Mouse (Mus musculus): ENCODE data around the gene Myct1. TPM values are rescaled to one million over a fixed set of nuclear protein-coding genes. Genes with fewer than 3 reads are reported as not detected.
A peak's percentile ranks its signal among the peaks of the same experiment; 100 is the strongest.

Myct1 gene
- 6.1 and 6.6 TPM in 2 replicates for polyA plus RNA-seq (2014; fragmentation: Nextera tagmentation; extraction: Ambion mirVana)

DNA sequence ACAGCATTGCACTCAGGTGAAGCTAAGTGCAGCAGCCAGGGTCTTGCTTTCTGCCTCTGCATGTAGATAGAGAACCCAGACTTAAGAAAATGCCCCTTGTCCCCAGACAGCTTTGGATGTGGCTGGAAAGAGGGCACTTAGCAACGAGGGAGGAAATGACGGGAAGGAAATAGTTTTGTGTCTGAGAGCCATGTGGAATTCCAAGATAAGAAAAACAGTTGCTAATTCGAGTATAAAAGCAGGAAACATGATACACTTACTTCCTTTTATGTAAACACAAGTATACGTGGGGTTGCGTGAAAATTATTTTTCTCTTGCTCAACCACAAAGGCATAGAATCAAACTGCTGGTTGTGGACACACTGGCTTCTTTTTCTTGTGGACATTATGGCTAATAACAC is at the start of gene Myct1:
Gene Myct1 (plus strand): TSS at position 312 of the 400 bp plus-strand sequence.
- Histone ChIP-seq H3K27me3 (ENCODE audit: control insufficient read depth, insufficient read depth, low read length) (no peaks in the 10 kb centered on the region), H3K4me3 (ENCODE audit: low read length) (peak within 1 kb of the TSS; percentile 16), H3K9ac (ENCODE audit: low read depth, low read length) (no peak within 1 kb of the TSS), H3K4me2 (replicated peaks; ENCODE audit: low read depth, low read length) (no peak within 1 kb of the TSS), H3K27ac (ENCODE audit: low read depth, low read length) (no peak within 1 kb of the TSS), H3K36me3 (ENCODE audit: control insufficient read depth, insufficient read depth, low read length) (no peaks in the 10 kb centered on the region), H3K4me1 (ENCODE audit: control insufficient read depth, insufficient read depth, low read length) (no peaks in the 10 kb centered on the region), H3K9me3 (ENCODE audit: control insufficient read depth, low read length) (no peaks in the 10 kb centered on the region)
- no peak for ATAC-seq (ENCODE audit: low FRiP score, low TSS enrichment)
- WGBS = 19% methylated on average over 5 of the region's 5 CpGs

DNA sequence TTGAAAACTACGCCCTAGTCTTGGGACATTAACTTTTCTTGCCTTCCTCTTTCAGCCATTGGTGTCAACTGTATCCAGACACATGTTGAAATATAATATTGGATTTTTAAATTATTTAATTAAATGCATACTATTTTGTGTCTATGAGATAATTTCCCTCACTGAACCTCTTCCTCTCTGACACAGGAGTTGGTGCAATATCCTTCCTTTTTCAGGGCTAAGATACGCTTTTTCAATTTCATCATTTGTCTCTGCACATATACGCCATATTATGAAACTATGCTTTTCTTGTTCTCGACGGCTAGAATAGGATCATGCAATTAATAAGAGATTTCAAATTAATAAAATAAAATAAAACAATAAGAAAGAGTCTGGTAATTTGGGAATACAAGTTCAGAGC is 47.1 kb upstream of the Myct1 start:
- Histone ChIP-seq H3K36me3 (ENCODE audit: control insufficient read depth, insufficient read depth, low read length) (no peaks in the 10 kb centered on the region), H3K9me3 (ENCODE audit: control insufficient read depth, low read length) (no peaks in the 10 kb centered on the region), H3K4me2 (replicated peaks; ENCODE audit: low read depth, low read length) (no peak overlapping the region), H3K4me1 (ENCODE audit: control insufficient read depth, insufficient read depth, low read length) (peaks cover 9% of the 10 kb centered on the region; the same call in 1 of the 2 replicates), H3K27ac (ENCODE audit: low read depth, low read length) (no peak overlapping the region), H3K9ac (ENCODE audit: low read depth, low read length) (no peak overlapping the region), H3K27me3 (ENCODE audit: control insufficient read depth, insufficient read depth, low read length) (peaks cover 3% of the 10 kb centered on the region; the same call in 1 of the 2 replicates), H3K4me3 (ENCODE audit: low read length) (no peak overlapping the region)
- 96% methylated on average over 5 of the region's 5 CpGs for WGBS
- no peak for ATAC-seq (ENCODE audit: low FRiP score, low TSS enrichment)

- H3K4me2 ChIP-seq (replicated peaks; ENCODE audit: low read depth, low read length) = no peak overlapping the region
- 87% methylated on average over 9 of the region's 9 CpGs for WGBS
- H3K4me3 ChIP-seq (ENCODE audit: low read length) = no peak overlapping the region
- peaks cover 3% of the 10 kb centered on the region; the same call in 1 of the 2 replicates for H3K27me3 ChIP-seq (ENCODE audit: control insufficient read depth, insufficient read depth, low read length)
- peaks cover 9% of the 10 kb centered on the region; the same call in 1 of the 2 replicates for H3K4me1 ChIP-seq (ENCODE audit: control insufficient read depth, insufficient read depth, low read length)
- H3K27ac ChIP-seq (ENCODE audit: low read depth, low read length) = no peak overlapping the region
- no peak for ATAC-seq (ENCODE audit: low FRiP score, low TSS enrichment)
- H3K9me3 ChIP-seq (ENCODE audit: control insufficient read depth, low read length) = no peaks in the 10 kb centered on the region
- H3K36me3 ChIP-seq (ENCODE audit: control insufficient read depth, insufficient read depth, low read length) = no peaks in the 10 kb centered on the region
- H3K9ac ChIP-seq (ENCODE audit: low read depth, low read length) = no peak overlapping the region
These were observed 45.8 kb upstream of the Myct1 start for GRCm38 (mm10) chr10:5547769-5548168.

DNA sequence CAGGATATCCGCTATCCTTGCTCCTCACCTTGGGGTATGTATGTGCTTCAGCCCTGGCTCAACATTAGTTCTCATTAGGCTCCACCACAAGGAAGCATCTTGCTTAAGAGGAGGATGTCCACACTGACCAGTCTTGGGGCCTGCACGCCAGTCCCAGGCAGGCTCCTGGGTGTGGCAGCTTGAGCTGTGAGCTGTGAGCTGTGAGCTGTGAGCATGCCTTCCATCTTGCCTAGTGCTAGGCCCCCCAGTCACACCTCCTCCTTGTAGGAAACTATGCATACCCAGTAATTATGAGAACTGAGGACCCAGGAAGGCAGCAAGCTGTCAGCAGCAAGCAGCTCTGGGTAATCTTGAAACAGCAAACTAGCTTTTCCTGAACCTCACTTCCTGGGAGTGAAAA is 44.9 kb upstream of the Myct1 start:
- no peaks in the 10 kb centered on the region for H3K36me3 ChIP-seq (ENCODE audit: control insufficient read depth, insufficient read depth, low read length)
- H3K27ac ChIP-seq (ENCODE audit: low read depth, low read length) = no peak overlapping the region
- no peak for ATAC-seq (ENCODE audit: low FRiP score, low TSS enrichment)
- no peak overlapping the region for H3K4me2 ChIP-seq (replicated peaks; ENCODE audit: low read depth, low read length)
- no peaks in the 10 kb centered on the region for H3K9me3 ChIP-seq (ENCODE audit: control insufficient read depth, low read length)
- no peak overlapping the region for H3K4me3 ChIP-seq (ENCODE audit: low read length)
- WGBS = 88% methylated on average over 2 of the region's 2 CpGs
- H3K4me1 ChIP-seq (ENCODE audit: control insufficient read depth, insufficient read depth, low read length) = peaks cover 9% of the 10 kb centered on the region; the same call in 1 of the 2 replicates
- H3K27me3 ChIP-seq (ENCODE audit: control insufficient read depth, insufficient read depth, low read length) = peaks cover 3% of the 10 kb centered on the region; the same call in 1 of the 2 replicates
- no peak overlapping the region for H3K9ac ChIP-seq (ENCODE audit: low read depth, low read length)

DNA sequence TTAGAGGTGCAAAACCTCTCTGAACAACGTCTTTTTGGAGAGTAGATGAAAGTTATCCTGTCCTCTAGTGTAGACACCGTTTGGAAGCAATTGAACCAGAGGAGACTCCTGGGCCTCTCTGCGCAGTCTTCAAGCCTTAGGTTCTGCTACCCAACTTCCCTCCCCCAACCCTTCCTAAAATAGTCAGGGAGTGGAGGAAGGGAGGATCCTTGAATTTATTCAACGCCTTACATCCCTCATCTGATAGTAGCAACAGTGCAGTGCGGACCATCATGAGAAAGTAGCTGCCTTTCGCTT is 43.8 kb upstream of the Myct1 start:
- ATAC-seq (ENCODE audit: low FRiP score, low TSS enrichment) = peak; percentile 32; the same call in 1 of the 2 replicates
- no peak overlapping the region for H3K27ac ChIP-seq (ENCODE audit: low read depth, low read length)
- peak overlapping the region; percentile 50 for H3K4me3 ChIP-seq (ENCODE audit: low read length)
- peaks cover 3% of the 10 kb centered on the region; the same call in 1 of the 2 replicates for H3K27me3 ChIP-seq (ENCODE audit: control insufficient read depth, insufficient read depth, low read length)
- peaks cover 9% of the 10 kb centered on the region; the same call in 1 of the 2 replicates for H3K4me1 ChIP-seq (ENCODE audit: control insufficient read depth, insufficient read depth, low read length)
- H3K36me3 ChIP-seq (ENCODE audit: control insufficient read depth, insufficient read depth, low read length) = no peaks in the 10 kb centered on the region
- H3K4me2 ChIP-seq (replicated peaks; ENCODE audit: low read depth, low read length) = peak overlapping the region; percentile 92
- no peak overlapping the region for H3K9ac ChIP-seq (ENCODE audit: low read depth, low read length)
- 5% methylated on average over 6 of the region's 6 CpGs for WGBS
- H3K9me3 ChIP-seq (ENCODE audit: control insufficient read depth, low read length) = no peaks in the 10 kb centered on the region

GRCm38 (mm10) chr10:5550168-5551021 is 43.2 kb upstream of the Myct1 start:
- peak; percentile 92 for ATAC-seq (ENCODE audit: low FRiP score, low TSS enrichment)
- H3K27ac ChIP-seq (ENCODE audit: low read depth, low read length) = no peak overlapping the region
- H3K4me3 ChIP-seq (ENCODE audit: low read length) = peak overlapping the region; percentile 50
- H3K27me3 ChIP-seq (ENCODE audit: control insufficient read depth, insufficient read depth, low read length) = peaks cover 3% of the 10 kb centered on the region; the same call in 1 of the 2 replicates
- H3K9me3 ChIP-seq (ENCODE audit: control insufficient read depth, low read length) = no peaks in the 10 kb centered on the region
- no peaks in the 10 kb centered on the region for H3K36me3 ChIP-seq (ENCODE audit: control insufficient read depth, insufficient read depth, low read length)
- 1% methylated on average over 39 of the region's 44 CpGs for WGBS
- H3K4me2 ChIP-seq (replicated peaks; ENCODE audit: low read depth, low read length) = peak overlapping the region; percentile 92
- peaks cover 9% of the 10 kb centered on the region; the same call in 1 of the 2 replicates for H3K4me1 ChIP-seq (ENCODE audit: control insufficient read depth, insufficient read depth, low read length)
- peak overlapping the region; percentile 51 for H3K9ac ChIP-seq (ENCODE audit: low read depth, low read length)

GRCm38 (mm10) chr10:5551382-5551781 is 42.2 kb upstream of the Myct1 start, which contains the start of gene Syne1:
Gene Syne1, minus strand, starts transcription at chr10:5551482.
- ATAC-seq (ENCODE audit: low FRiP score, low TSS enrichment) = no peak
- H3K4me3 ChIP-seq (ENCODE audit: low read length) = peak within 1 kb of the TSS; percentile 50
- H3K4me1 ChIP-seq (ENCODE audit: control insufficient read depth, insufficient read depth, low read length) = peaks cover 9% of the 10 kb centered on the region; the same call in 1 of the 2 replicates
- 83% methylated on average over 5 of the region's 5 CpGs for WGBS
- no peaks in the 10 kb centered on the region for H3K9me3 ChIP-seq (ENCODE audit: control insufficient read depth, low read length)
- H3K9ac ChIP-seq (ENCODE audit: low read depth, low read length) = peak within 1 kb of the TSS; percentile 51
- peak within 1 kb of the TSS; percentile 92 for H3K4me2 ChIP-seq (replicated peaks; ENCODE audit: low read depth, low read length)
- no peak within 1 kb of the TSS for H3K27ac ChIP-seq (ENCODE audit: low read depth, low read length)
- no peaks in the 10 kb centered on the region for H3K36me3 ChIP-seq (ENCODE audit: control insufficient read depth, insufficient read depth, low read length)
- peaks cover 3% of the 10 kb centered on the region; the same call in 1 of the 2 replicates for H3K27me3 ChIP-seq (ENCODE audit: control insufficient read depth, insufficient read depth, low read length)

DNA sequence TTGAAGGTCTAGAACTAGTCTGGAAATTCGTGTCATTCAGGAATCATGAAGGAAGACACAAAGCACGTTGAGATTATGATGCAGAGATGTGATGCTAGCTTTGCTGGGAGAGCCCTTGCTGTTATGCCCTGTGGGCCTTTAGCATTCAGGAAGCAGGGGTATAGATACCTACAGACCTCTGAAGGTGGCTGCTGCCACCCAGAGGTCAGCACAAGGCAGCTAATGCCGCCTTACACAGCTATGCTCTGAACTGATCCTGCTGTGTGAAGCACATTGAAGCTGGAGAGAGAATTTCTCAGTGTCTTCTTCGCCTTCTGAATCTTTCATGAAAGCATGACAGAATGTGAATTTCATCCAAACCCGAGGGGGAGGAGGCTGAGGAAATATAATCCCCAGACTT is 38.6 kb upstream of the Myct1 start:
- WGBS = 22% methylated on average over 5 of the region's 5 CpGs
- no peaks in the 10 kb centered on the region for H3K36me3 ChIP-seq (ENCODE audit: control insufficient read depth, insufficient read depth, low read length)
- no peak overlapping the region for H3K4me3 ChIP-seq (ENCODE audit: low read length)
- H3K4me1 ChIP-seq (ENCODE audit: control insufficient read depth, insufficient read depth, low read length) = peaks cover 7% of the 10 kb centered on the region; the same call in 1 of the 2 replicates
- ATAC-seq (ENCODE audit: low FRiP score, low TSS enrichment) = no peak
- no peak overlapping the region for H3K27ac ChIP-seq (ENCODE audit: low read depth, low read length)
- H3K9me3 ChIP-seq (ENCODE audit: control insufficient read depth, low read length) = no peaks in the 10 kb centered on the region
- H3K9ac ChIP-seq (ENCODE audit: low read depth, low read length) = no peak overlapping the region
- no peak overlapping the region for H3K4me2 ChIP-seq (replicated peaks; ENCODE audit: low read depth, low read length)
- peaks cover 3% of the 10 kb centered on the region; the same call in 1 of the 2 replicates for H3K27me3 ChIP-seq (ENCODE audit: control insufficient read depth, insufficient read depth, low read length)

GRCm38 (mm10) chr10:5558808-5559207 is 34.8 kb upstream of the Myct1 start:
- H3K4me1 ChIP-seq (ENCODE audit: control insufficient read depth, insufficient read depth, low read length) = no peaks in the 10 kb centered on the region
- ATAC-seq (ENCODE audit: low FRiP score, low TSS enrichment) = no peak
- H3K27me3 ChIP-seq (ENCODE audit: control insufficient read depth, insufficient read depth, low read length) = no peaks in the 10 kb centered on the region
- H3K27ac ChIP-seq (ENCODE audit: low read depth, low read length) = no peak overlapping the region
- no peak overlapping the region for H3K9ac ChIP-seq (ENCODE audit: low read depth, low read length)
- H3K4me2 ChIP-seq (replicated peaks; ENCODE audit: low read depth, low read length) = no peak overlapping the region
- H3K36me3 ChIP-seq (ENCODE audit: control insufficient read depth, insufficient read depth, low read length) = no peaks in the 10 kb centered on the region
- no peak overlapping the region for H3K4me3 ChIP-seq (ENCODE audit: low read length)
- H3K9me3 ChIP-seq (ENCODE audit: control insufficient read depth, low read length) = no peaks in the 10 kb centered on the region
